In genomic region chr17:31607256-31607951, GRCm38 (mm10) we compare ENCODE assay signal across 22 mouse cellular contexts.
"Had no signal": no experiment of that assay in that cellular context is flagged by ENCODE, and none has a peak within 500 bp of the region (broad histone marks: within the 10 kb centered on the region; RNA-seq: fewer than 3 reads in every experiment).

No protein-coding gene starts in this region.

- H3K4me3 ChIP-seq: left cerebral cortex, adult 2 months; limb, embryonic 12.5 days; limb, embryonic 15.5 days; lung, embryonic 15.5 days; megakaryocyte, embryonic 14.5 days; midbrain, embryonic 10.5 days; midbrain, embryonic 13.5 days; myocyte; neural tube, embryonic 13.5 days; stomach, embryonic 15.5 days had no signal

- H3K4me2 ChIP-seq: limb, embryonic 12.5 days; limb, embryonic 15.5 days; lung, embryonic 15.5 days; midbrain, embryonic 13.5 days; neural tube, embryonic 13.5 days; stomach, embryonic 15.5 days had no signal

- ATAC-seq: hindbrain, postnatal 0 days; inflammation-experienced regulatory T-cells, adult 6 months; midbrain, embryonic 13.5 days; midbrain, embryonic 16.5 days had no signal

- DNase-seq: layer of hippocampus, postnatal 36 days; lung, adult 18-20 months; lung, postnatal 10 days; lung, postnatal 36 days; retina, postnatal 1 day; right cerebral cortex, postnatal 25 days; spleen, adult 18-20 months; thymus, postnatal 25 days had no signal

- H3K27ac ChIP-seq: hindbrain, postnatal 0 days; left cerebral cortex, adult 2 months; limb, embryonic 12.5 days; limb, embryonic 15.5 days; liver, embryonic 14.5 days; lung, embryonic 15.5 days; midbrain, embryonic 10.5 days; midbrain, embryonic 13.5 days; neural tube, embryonic 13.5 days; stomach, embryonic 15.5 days had no signal

- H3K4me1 ChIP-seq: limb, embryonic 12.5 days; limb, embryonic 15.5 days; lung, embryonic 15.5 days; midbrain, embryonic 10.5 days; midbrain, embryonic 13.5 days; neural tube, embryonic 13.5 days; stomach, embryonic 15.5 days had no signal

- H3K9ac ChIP-seq: limb, embryonic 12.5 days; limb, embryonic 15.5 days; liver, embryonic 14.5 days; lung, embryonic 15.5 days; midbrain, embryonic 13.5 days; neural tube, embryonic 13.5 days; stomach, embryonic 15.5 days had no signal

- H3K9me3 ChIP-seq: limb, embryonic 12.5 days; limb, embryonic 15.5 days; lung, embryonic 15.5 days; megakaryocyte, embryonic 14.5 days; midbrain, embryonic 10.5 days; midbrain, embryonic 13.5 days; neural tube, embryonic 13.5 days; stomach, embryonic 15.5 days had no signal

- H3K27me3 ChIP-seq: limb, embryonic 12.5 days; limb, embryonic 15.5 days; lung, embryonic 15.5 days; midbrain, embryonic 13.5 days; neural tube, embryonic 13.5 days; stomach, embryonic 15.5 days had no signal
